Mouse (Mus musculus): Measurements from ENCODE around the gene Yipf2. TPM values are rescaled to one million over a fixed set of nuclear protein-coding genes. Genes with fewer than 3 reads are reported as not detected.
A peak's percentile ranks its signal among the peaks of the same experiment; 100 is the strongest.
"Not testable (repeated sequence)": the region's sequence is repeated elsewhere in the genome, so short reads cannot be mapped to it uniquely, and the experiment has no call there.

Gene Yipf2
- total and polyA plus RNA-seq, 3 experiments, result 4.7 to 13.2 (median 6.8) TPM

DNA sequence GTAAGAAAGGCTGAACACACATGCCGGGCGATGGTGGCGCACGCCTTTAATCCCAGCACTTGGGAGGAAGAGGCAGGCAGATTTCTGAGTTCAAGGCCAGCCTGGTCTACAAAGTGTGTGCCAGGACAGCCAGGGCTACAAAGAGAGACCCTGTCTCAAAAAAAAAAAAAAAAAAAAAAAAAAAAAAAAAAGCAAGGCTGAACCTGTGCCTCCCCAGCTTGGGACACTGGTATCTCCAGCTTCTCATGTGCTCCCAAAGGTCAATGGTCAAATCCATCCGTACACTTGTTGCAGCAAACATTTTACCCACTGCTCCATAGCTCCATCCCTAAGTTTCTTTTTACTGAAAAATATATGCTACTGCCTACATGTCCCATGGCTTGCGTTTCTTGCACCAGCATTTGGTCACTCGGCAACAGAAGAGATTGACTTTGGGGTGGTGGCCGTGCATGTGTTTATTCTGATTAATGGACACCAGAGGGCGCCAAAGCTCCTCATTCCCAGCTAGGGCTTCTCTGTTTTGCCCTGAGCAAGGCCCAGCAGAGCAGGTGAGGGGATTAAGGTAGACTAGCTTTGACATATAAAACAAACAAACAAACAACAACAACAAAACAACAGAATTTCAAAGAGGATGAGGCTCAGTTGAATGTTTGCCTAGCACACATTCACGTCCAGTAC, 9.2 kb upstream of the Yipf2 start:
- Histone ChIP-seq H3K4me3 (ENCODE audit: low read depth, low read length) (no peak overlapping the region), H3K36me3 (replicated peaks) (peaks cover 27% of the 10 kb centered on the region), H3K27me3 (ENCODE audit: insufficient read depth, low read length) (0 out of 2 replicates have a peak, but pooled peaks cover 2% of the 10 kb centered on the region), H3K4me1 (ENCODE audit: insufficient read depth, low read depth, low read length) (peaks cover 6% of the 10 kb centered on the region; the same call in 1 of the 2 replicates), H3K9me3 (replicated peaks) (no peaks in the 10 kb centered on the region)
- no peak for TF ChIP-seq GATA2 (IDR thresholded peaks at IDR 0.05; ENCODE audit: borderline replicate concordance, low read depth, low read length)
- peak; percentile 77 for TF ChIP-seq CTCF (IDR thresholded peaks at IDR 0.05; ENCODE audit: low read depth, low read length)
- TF ChIP-seq GATA1 (IDR thresholded peaks at IDR 0.05; ENCODE audit: borderline replicate concordance, low read length), result no peak
- no peak for TF ChIP-seq POLR2AphosphoS5 (IDR thresholded peaks at IDR 0.05; ENCODE audit: insufficient replicate concordance, low read depth, low read length)
- no peak for TF ChIP-seq TAL1 (conservative IDR thresholded peaks at IDR 0.05; ENCODE audit: low read depth, low read length)
- DNase-seq (ENCODE audit: low spot score) (peak; percentile 51), ATAC-seq (ENCODE audit: extremely low read depth, insufficient number of reproducible peaks, low FRiP score, poor library complexity, severe bottlenecking) (peak; percentile 15; the same call in 1 of the 2 replicates)

DNA sequence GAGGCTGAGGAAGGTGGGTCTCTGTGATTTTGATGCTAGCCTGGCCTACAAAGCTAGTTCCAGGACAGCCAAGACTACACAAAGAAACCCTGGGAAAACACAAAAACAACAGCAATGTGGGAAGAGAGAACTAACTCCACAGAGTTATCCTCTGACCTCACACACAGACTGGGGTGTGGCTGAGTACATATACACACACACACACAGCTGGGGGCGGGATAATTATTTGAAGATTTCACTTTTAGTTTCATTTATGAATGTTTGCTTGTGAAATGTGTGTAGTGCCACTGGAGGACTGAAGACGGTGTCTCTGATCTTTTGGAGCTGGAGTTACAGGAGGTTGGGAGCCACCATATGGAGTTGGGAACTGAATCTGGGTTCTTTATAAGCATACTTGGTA, 8.4 kb upstream of the Yipf2 start:
- DNase-seq (ENCODE audit: low spot score), result no peak
- H3K36me3 ChIP-seq (replicated peaks), result peaks cover 34% of the 10 kb centered on the region

DNA sequence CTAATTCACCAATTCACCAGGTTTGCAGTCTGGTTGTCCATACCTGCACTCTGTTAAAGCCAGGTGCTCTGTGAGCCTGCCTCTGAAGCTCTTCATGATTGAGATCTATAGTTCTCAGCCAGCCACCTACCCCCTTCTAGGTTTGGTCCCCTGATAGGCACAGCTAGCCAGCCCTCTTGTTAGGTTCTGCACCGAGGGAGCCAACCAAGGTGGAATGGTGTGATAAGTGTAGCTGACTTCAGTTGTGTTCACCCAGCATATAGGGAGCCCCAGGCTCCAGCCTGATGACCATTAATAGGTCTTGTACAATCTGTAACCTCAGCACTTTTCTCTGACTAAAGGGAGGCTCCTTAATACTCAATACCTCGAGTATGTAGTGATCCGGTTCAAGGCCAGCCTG, 7.6 kb upstream of the Yipf2 start:
- no peak for TF ChIP-seq POLR2AphosphoS5 (IDR thresholded peaks at IDR 0.05; ENCODE audit: insufficient replicate concordance, low read depth, low read length)
- TF ChIP-seq TAL1 (conservative IDR thresholded peaks at IDR 0.05; ENCODE audit: low read depth, low read length), result no peak
- TF ChIP-seq CTCF (IDR thresholded peaks at IDR 0.05; ENCODE audit: low read depth, low read length), result no peak
- no peak for TF ChIP-seq GATA2 (IDR thresholded peaks at IDR 0.05; ENCODE audit: borderline replicate concordance, low read depth, low read length)
- no peak for TF ChIP-seq GATA1 (IDR thresholded peaks at IDR 0.05; ENCODE audit: borderline replicate concordance, low read length)
- no peaks in the 10 kb centered on the region for H3K27me3 ChIP-seq (ENCODE audit: insufficient read depth, low read length)
- H3K4me1 ChIP-seq (ENCODE audit: insufficient read depth, low read depth, low read length), result peaks cover 7% of the 10 kb centered on the region
- H3K9me3 ChIP-seq (replicated peaks), result no peaks in the 10 kb centered on the region
- DNase-seq (ENCODE audit: low spot score) (no peak), ATAC-seq (ENCODE audit: extremely low read depth, insufficient number of reproducible peaks, low FRiP score, poor library complexity, severe bottlenecking) (no peak)
- H3K4me3 ChIP-seq (ENCODE audit: low read depth, low read length), result no peak overlapping the region
- peaks cover 43% of the 10 kb centered on the region for H3K36me3 ChIP-seq (replicated peaks)

More for the DNA sequence above, 8.4 kb upstream of the Yipf2 start:
- Histone ChIP-seq H3K9me3 (replicated peaks) (no peaks in the 10 kb centered on the region), H3K27me3 (ENCODE audit: insufficient read depth, low read length) (no peaks in the 10 kb centered on the region), H3K4me1 (ENCODE audit: insufficient read depth, low read depth, low read length) (0 out of 2 replicates have a peak, but pooled peaks cover 2% of the 10 kb centered on the region), H3K4me3 (ENCODE audit: low read depth, low read length) (no peak overlapping the region)
- no peak for TF ChIP-seq GATA1 (IDR thresholded peaks at IDR 0.05; ENCODE audit: borderline replicate concordance, low read length)
- TF ChIP-seq GATA2 (IDR thresholded peaks at IDR 0.05; ENCODE audit: borderline replicate concordance, low read depth, low read length), result no peak
- no peak for TF ChIP-seq CTCF (IDR thresholded peaks at IDR 0.05; ENCODE audit: low read depth, low read length)
- no peak for TF ChIP-seq POLR2AphosphoS5 (IDR thresholded peaks at IDR 0.05; ENCODE audit: insufficient replicate concordance, low read depth, low read length)
- TF ChIP-seq TAL1 (conservative IDR thresholded peaks at IDR 0.05; ENCODE audit: low read depth, low read length), result no peak
- ATAC-seq (ENCODE audit: extremely low read depth, insufficient number of reproducible peaks, low FRiP score, poor library complexity, severe bottlenecking), result no peak

DNA sequence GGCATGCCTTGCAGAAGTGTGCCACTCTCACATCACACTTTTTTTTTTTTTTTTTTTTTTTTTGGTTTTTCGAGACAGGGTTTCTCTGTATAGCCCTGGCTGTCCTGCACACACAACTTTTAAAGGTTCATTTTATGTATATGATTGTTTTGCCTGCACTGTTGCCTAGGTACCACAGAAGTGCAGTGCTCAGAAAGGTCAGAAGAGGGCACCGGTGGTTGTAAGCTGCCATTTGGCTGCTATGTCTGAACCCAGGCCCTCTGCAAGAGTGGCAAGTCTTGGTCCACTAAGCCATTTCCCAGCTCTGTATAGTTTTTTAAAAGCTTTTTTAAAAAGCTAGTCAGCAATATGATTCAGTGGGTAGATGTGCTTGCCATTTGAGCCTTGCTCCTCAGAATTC, 5.6 kb upstream of the Yipf2 start:
- Histone ChIP-seq H3K9me3 (replicated peaks) (no peaks in the 10 kb centered on the region), H3K36me3 (replicated peaks) (peaks cover 61% of the 10 kb centered on the region), H3K27me3 (ENCODE audit: insufficient read depth, low read length) (no peaks in the 10 kb centered on the region), H3K4me1 (ENCODE audit: insufficient read depth, low read depth, low read length) (peaks cover 26% of the 10 kb centered on the region), H3K4me3 (ENCODE audit: low read depth, low read length) (no peak overlapping the region)
- no peak for TF ChIP-seq POLR2AphosphoS5 (IDR thresholded peaks at IDR 0.05; ENCODE audit: insufficient replicate concordance, low read depth, low read length)
- TF ChIP-seq GATA2 (IDR thresholded peaks at IDR 0.05; ENCODE audit: borderline replicate concordance, low read depth, low read length), result no peak
- no peak for TF ChIP-seq TAL1 (conservative IDR thresholded peaks at IDR 0.05; ENCODE audit: low read depth, low read length)
- no peak for TF ChIP-seq GATA1 (IDR thresholded peaks at IDR 0.05; ENCODE audit: borderline replicate concordance, low read length)
- TF ChIP-seq CTCF (IDR thresholded peaks at IDR 0.05; ENCODE audit: low read depth, low read length), result no peak
- ATAC-seq (ENCODE audit: extremely low read depth, insufficient number of reproducible peaks, low FRiP score, poor library complexity, severe bottlenecking) (no peak; the same call in 1 of the 2 replicates), DNase-seq (ENCODE audit: low spot score) (no peak)

DNA sequence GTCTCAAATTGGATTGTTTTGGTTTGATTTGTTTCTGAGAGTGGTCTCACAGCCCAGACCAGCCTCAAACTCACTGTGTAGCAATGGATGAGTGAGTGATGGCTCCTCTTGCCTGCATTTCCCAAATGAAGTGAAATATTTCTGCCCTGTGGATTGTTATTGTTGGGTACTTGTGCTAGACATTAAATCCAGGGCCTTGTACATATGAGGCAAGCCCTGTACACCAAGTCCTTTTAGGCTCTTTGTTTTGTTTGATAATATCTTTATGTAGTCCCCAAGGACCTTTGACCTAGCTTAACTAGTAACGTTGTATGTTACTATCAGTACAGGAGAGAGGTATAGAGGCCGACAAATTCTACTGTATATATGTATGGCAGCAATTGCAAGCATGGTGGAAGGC, 2.2 kb upstream of the Yipf2 start:
- Histone ChIP-seq H3K36me3 (replicated peaks) (peaks cover 78% of the 10 kb centered on the region), H3K4me3 (ENCODE audit: low read depth, low read length) (no peak overlapping the region; the same call in 1 of the 2 replicates), H3K4me1 (ENCODE audit: insufficient read depth, low read depth, low read length) (peaks cover 49% of the 10 kb centered on the region)

DNA sequence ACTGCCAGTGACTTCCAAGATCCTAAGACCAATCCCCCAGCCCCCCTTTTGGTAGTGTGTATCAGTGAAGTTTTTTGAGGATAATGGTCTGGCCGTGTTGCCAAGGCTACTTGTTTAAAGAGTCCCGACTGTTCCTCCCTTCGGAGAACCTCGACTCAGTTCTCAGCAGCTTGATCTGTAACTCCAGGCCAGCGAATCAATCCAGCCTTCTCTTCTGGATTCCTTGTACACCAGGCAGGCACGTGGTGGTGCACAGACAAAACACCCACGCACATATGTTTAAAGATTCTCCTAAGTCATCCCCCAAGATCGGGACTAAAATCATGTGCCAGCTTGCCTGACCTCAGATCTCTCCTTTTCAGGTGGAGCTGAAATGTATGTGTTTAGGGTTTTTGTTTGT, 1.7 kb upstream of the Yipf2 start:
- Histone ChIP-seq H3K4me1 (ENCODE audit: insufficient read depth, low read depth, low read length) (peaks cover 53% of the 10 kb centered on the region), H3K36me3 (replicated peaks) (peaks cover 78% of the 10 kb centered on the region), H3K4me3 (ENCODE audit: low read depth, low read length) (peak overlapping the region; percentile 90; the same call in 1 of the 2 replicates)
- not testable (repeated sequence) for H3K27me3 ChIP-seq (ENCODE audit: insufficient read depth, low read length); ATAC-seq (ENCODE audit: extremely low read depth, insufficient number of reproducible peaks, low FRiP score, poor library complexity, severe bottlenecking); H3K9me3 ChIP-seq (replicated peaks); DNase-seq (ENCODE audit: low spot score)

More for the DNA sequence above, 2.2 kb upstream of the Yipf2 start:
- no peaks in the 10 kb centered on the region for H3K27me3 ChIP-seq (ENCODE audit: insufficient read depth, low read length)
- DNase-seq (ENCODE audit: low spot score) (no peak), ATAC-seq (ENCODE audit: extremely low read depth, insufficient number of reproducible peaks, low FRiP score, poor library complexity, severe bottlenecking) (no peak)
- H3K9me3 ChIP-seq (replicated peaks), result no peaks in the 10 kb centered on the region
- TF ChIP-seq TAL1 (conservative IDR thresholded peaks at IDR 0.05; ENCODE audit: low read depth, low read length) (no peak), POLR2AphosphoS5 (IDR thresholded peaks at IDR 0.05; ENCODE audit: insufficient replicate concordance, low read depth, low read length) (no peak), GATA1 (IDR thresholded peaks at IDR 0.05; ENCODE audit: borderline replicate concordance, low read length) (no peak), CTCF (IDR thresholded peaks at IDR 0.05; ENCODE audit: low read depth, low read length) (no peak), GATA2 (IDR thresholded peaks at IDR 0.05; ENCODE audit: borderline replicate concordance, low read depth, low read length) (no peak)

Measured in G1E (cell line).